Mouse (Mus musculus): ENCODE measurements around the gene Pck2. TPM values are rescaled to one million over a fixed set of nuclear protein-coding genes. Genes with fewer than 3 reads are reported as not detected.

Gene Pck2
- polyA plus RNA-seq, 1 experiment from 2014 or later: 23.6 TPM

DNA sequence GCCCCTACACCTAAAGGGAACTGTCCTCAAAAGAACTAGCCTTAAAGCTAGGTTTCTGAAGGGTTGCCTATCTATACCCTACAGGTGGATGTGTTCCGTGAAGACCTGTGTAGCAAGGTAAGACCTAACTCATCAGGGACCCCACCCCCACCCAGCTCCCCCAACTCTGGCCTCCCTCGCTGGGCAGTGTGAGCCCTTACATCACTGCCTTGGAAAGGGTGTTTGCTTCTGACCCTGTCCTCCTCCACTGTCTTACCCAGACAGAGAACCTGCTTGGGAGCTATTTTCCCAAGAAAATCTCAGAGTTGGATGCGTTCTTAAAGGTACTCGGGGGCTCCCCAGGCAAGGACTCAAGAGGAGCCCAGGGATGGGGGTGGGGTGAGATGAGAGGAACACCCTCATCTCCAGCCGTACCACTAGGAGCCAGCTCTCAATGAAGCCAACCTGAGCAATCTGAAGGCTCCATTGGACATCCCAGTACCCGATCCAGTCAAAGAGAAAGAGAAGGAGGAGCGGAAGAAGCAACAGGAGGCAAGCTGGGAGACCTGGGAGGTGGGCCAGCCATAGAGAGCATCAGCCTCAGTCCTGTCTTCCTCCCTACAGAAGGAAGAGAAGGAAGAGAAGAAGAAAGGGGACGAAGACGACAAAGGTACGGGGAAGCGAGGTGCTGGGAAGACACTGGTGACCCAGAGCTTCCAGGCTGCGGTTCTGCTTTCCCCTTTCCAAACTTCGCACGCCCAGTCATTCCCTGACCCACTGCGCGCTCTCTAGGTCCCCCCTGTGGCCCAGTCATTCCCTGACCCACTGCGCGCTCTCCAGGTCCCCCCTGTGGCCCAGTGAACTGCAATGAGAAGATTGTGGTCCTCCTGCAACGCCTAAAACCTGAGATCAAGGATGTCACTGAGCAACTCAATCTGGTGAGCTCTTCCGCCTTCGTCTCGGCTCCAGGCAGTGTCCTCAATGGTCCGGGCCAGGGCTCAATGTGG is 39.7 kb downstream of the Pck2 start:
- Histone ChIP-seq H3K9ac (no peak overlapping the region), H3K4me2 (replicated peaks) (no peak overlapping the region), H3K27me3 (peaks cover 3% of the 10 kb centered on the region), H3K4me3 (no peak overlapping the region), H3K27ac (no peak overlapping the region), H3K9me3 (replicated peaks) (no peaks in the 10 kb centered on the region), H3K36me3 (peaks cover 20% of the 10 kb centered on the region), H3K4me1 (peaks cover 16% of the 10 kb centered on the region)
- ATAC-seq (ENCODE audit: low FRiP score): no peak
- WGBS: 86% methylated on average over 23 of the region's 23 CpGs

GRCm38 (mm10) chr14:55580731-55581130 is 40.7 kb downstream of the Pck2 start:
- H3K4me2 ChIP-seq (replicated peaks): no peak overlapping the region
- WGBS: 95% methylated on average over 16 of the region's 16 CpGs
- no peak overlapping the region for H3K9ac ChIP-seq
- H3K4me1 ChIP-seq: peaks cover 19% of the 10 kb centered on the region
- no peak overlapping the region for H3K27ac ChIP-seq
- H3K9me3 ChIP-seq (replicated peaks): no peaks in the 10 kb centered on the region
- peaks cover 20% of the 10 kb centered on the region for H3K36me3 ChIP-seq
- H3K27me3 ChIP-seq: peaks cover 3% of the 10 kb centered on the region
- ATAC-seq (ENCODE audit: low FRiP score): no peak
- H3K4me3 ChIP-seq: no peak overlapping the region

- H3K9me3 ChIP-seq (replicated peaks): no peaks in the 10 kb centered on the region
- H3K27me3 ChIP-seq: peaks cover 3% of the 10 kb centered on the region
- H3K4me3 ChIP-seq: no peak overlapping the region
- peaks cover 19% of the 10 kb centered on the region for H3K4me1 ChIP-seq
- H3K27ac ChIP-seq: no peak overlapping the region; the same call in 1 of the 2 replicates
- no peak overlapping the region for H3K9ac ChIP-seq
- 78% methylated on average over 9 of the region's 9 CpGs for WGBS
- ATAC-seq (ENCODE audit: low FRiP score): no peak
- H3K4me2 ChIP-seq (replicated peaks): no peak overlapping the region
- peaks cover 24% of the 10 kb centered on the region for H3K36me3 ChIP-seq
Measured at GRCm38 (mm10) chr14:55581981-55582681, 42.1 kb downstream of the Pck2 start.

DNA sequence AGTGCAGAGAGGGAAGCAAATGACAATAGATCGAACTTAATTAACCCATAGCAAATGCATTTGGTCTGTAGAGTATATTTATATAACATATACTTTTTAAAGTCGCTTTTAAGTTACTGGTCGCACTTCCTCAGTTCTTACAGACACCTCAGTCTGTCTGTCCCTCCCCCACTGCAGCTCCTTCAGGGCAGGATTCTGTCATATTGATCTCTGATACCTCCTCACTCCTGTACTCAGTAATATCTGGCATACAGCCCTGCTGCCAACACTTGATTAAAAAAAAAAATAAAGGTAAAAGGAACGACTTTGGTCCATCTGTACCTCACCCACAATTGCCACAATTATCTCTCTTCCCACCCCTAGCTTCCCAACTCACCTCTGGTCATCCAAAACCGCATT is 44.2 kb downstream of the Pck2 start:
- Histone ChIP-seq H3K27me3 (peaks cover 3% of the 10 kb centered on the region), H3K27ac (no peak overlapping the region), H3K9me3 (replicated peaks) (no peaks in the 10 kb centered on the region), H3K4me3 (peak overlapping the region; percentile 43), H3K4me1 (peaks cover 9% of the 10 kb centered on the region; the same call in 1 of the 2 replicates), H3K4me2 (replicated peaks) (peak overlapping the region; percentile 75), H3K36me3 (peaks cover 35% of the 10 kb centered on the region), H3K9ac (peak overlapping the region; percentile 63; the same call in 1 of the 2 replicates)
- no peak for ATAC-seq (ENCODE audit: low FRiP score)
- WGBS: 38% methylated on average over 5 of the region's 5 CpGs

DNA sequence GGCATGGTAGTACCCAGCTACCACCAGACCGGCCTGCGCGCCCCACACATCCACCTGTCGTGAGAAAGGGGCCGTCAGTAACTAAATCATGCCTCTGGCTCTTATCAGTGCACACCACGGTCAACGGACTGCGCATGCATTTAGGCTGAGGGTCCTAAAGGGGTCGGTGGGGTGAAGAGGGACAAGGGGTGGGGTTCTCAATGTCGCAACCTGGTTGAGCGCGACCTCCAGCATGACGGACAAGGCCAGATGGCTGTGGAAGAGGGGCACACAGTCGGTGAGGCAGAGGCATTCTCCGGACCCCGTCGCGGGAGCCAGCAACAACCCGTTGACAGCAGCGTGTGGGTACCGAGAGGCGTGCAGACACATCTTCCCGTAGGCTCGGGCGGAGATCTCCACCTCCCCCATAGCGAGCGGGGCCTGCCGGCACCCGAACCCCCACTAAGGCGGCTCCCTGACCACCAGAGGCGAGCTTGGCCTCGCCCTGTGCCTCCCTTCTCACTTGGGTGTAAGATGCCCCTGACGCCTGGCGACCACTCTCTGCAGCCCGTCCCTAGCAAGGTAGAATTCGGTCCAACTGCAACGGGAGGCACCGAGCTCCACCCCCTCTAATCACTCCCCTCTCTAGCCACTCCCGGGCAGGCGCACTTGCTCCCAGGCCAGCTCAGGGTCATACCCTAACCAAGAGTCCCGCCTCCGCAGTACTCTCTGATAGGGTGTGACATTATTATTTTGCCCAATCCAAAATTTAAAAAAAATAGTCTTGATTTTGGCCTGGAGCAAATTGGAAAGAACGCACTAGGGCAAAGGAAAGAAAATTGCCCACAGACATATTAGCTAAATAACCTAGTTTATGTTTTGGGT is 44.9 kb downstream of the Pck2 start, which contains the start of gene Emc9:
Emc9 (minus strand) TSS at position 601 of the 864 bp plus-strand sequence.
- WGBS: 2% methylated on average over 43 of the region's 43 CpGs
- H3K9ac ChIP-seq: peak within 1 kb of the TSS; percentile 63
- peak; percentile 79 for ATAC-seq (ENCODE audit: low FRiP score)

DNA sequence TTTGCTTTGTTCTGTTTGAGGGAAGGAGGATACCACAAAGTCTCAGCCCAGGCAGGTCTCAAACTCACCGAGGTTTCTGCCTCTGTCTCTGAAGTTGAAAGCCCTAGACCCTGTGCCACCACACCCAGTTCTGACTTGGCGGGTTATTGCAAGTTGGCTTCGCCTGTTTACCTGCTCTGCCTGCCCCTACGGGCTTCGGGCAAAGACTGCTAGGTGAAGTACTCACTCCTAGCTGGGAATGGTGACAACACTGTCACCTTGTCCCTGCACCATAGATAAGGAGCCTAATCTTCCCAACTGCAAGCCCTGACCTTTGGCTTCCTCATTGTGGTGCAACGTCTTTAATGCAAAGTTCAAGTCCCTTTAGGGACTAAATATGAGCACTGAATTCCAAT is 45.5 kb downstream of the Pck2 start:
- Histone ChIP-seq H3K9me3 (replicated peaks) (no peaks in the 10 kb centered on the region), H3K27me3 (peaks cover 3% of the 10 kb centered on the region), H3K4me3 (peak overlapping the region; percentile 43; the same call in 1 of the 2 replicates), H3K4me1 (peaks cover 17% of the 10 kb centered on the region), H3K36me3 (peaks cover 27% of the 10 kb centered on the region), H3K27ac (no peak overlapping the region), H3K9ac (no peak overlapping the region), H3K4me2 (replicated peaks) (peak overlapping the region; percentile 75; the same call in 1 of the 2 replicates)
- no peak for ATAC-seq (ENCODE audit: low FRiP score)
- WGBS: 58% methylated on average over 6 of the region's 6 CpGs

More for the DNA sequence above, 44.9 kb downstream of the Pck2 start, which contains the start of gene Emc9:
- H3K36me3 ChIP-seq: peaks cover 33% of the 10 kb centered on the region
- H3K4me2 ChIP-seq (replicated peaks): peak within 1 kb of the TSS; percentile 75
- H3K27ac ChIP-seq: no peak within 1 kb of the TSS
- H3K4me1 ChIP-seq: peaks cover 11% of the 10 kb centered on the region
- H3K27me3 ChIP-seq: peaks cover 3% of the 10 kb centered on the region
- peak within 1 kb of the TSS; percentile 43 for H3K4me3 ChIP-seq
- H3K9me3 ChIP-seq (replicated peaks): no peaks in the 10 kb centered on the region

GRCm38 (mm10) chr14:55586149-55586548 is 46.1 kb downstream of the Pck2 start:
- H3K4me3 ChIP-seq: no peak overlapping the region
- H3K9me3 ChIP-seq (replicated peaks): no peaks in the 10 kb centered on the region
- peaks cover 21% of the 10 kb centered on the region for H3K36me3 ChIP-seq
- H3K4me2 ChIP-seq (replicated peaks): no peak overlapping the region
- WGBS: 93% methylated on average over 2 of the region's 2 CpGs
- H3K4me1 ChIP-seq: peaks cover 17% of the 10 kb centered on the region
- no peak overlapping the region for H3K9ac ChIP-seq
- ATAC-seq (ENCODE audit: low FRiP score): no peak
- H3K27me3 ChIP-seq: peaks cover 3% of the 10 kb centered on the region
- H3K27ac ChIP-seq: no peak overlapping the region

- Histone ChIP-seq H3K4me2 (replicated peaks) (no peak overlapping the region), H3K27me3 (peaks cover 3% of the 10 kb centered on the region), H3K9ac (no peak overlapping the region), H3K36me3 (peaks cover 15% of the 10 kb centered on the region), H3K4me1 (peaks cover 35% of the 10 kb centered on the region), H3K4me3 (no peak overlapping the region), H3K27ac (no peak overlapping the region), H3K9me3 (replicated peaks) (no peaks in the 10 kb centered on the region)
- 91% methylated on average over 5 of the region's 5 CpGs for WGBS
- ATAC-seq (ENCODE audit: low FRiP score): no peak
Measured at GRCm38 (mm10) chr14:55589271-55589670, 49.2 kb downstream of the Pck2 start.

DNA sequence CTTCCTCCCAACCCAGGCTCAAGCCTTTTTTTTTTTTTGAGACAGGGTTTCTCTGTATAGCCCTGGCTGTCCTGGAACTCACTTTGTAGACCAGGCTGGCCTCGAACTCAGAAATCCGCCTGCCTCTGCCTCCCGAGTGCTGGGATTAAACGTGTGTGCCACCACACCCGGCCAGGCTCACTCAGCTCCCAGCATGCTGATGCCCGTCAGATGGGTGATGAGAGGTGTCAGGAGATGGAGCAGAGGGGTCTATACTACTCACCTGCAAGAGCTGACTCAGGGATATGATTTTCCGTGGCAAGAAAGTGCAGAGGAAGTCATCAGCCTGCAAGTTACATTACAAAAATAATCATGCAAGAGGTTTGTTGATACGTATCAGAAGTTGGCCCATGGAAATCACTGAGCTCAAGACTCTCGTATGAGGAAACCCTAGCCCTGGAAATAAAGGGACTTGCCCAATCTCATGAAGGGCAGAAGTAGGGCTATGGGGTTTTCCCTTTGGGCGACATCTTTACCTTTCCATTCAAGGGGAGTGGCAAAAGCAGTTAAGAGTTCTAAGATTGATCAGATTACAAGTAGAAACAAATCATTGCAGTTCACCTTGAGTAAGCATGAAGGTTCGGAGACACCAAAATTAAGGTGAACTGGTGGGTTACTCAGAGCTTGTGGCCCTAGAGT is 49.8 kb downstream of the Pck2 start:
- peak overlapping the region; percentile 92 for H3K9ac ChIP-seq
- H3K4me1 ChIP-seq: peaks cover 29% of the 10 kb centered on the region
- peaks cover 21% of the 10 kb centered on the region for H3K36me3 ChIP-seq
- WGBS: 90% methylated on average over 11 of the region's 11 CpGs
- no peak overlapping the region for H3K27ac ChIP-seq
- no peaks in the 10 kb centered on the region for H3K27me3 ChIP-seq
- H3K9me3 ChIP-seq (replicated peaks): no peaks in the 10 kb centered on the region
- H3K4me2 ChIP-seq (replicated peaks): peak overlapping the region; percentile 98
- no peak for ATAC-seq (ENCODE audit: low FRiP score)
- H3K4me3 ChIP-seq: peak overlapping the region; percentile 91

DNA sequence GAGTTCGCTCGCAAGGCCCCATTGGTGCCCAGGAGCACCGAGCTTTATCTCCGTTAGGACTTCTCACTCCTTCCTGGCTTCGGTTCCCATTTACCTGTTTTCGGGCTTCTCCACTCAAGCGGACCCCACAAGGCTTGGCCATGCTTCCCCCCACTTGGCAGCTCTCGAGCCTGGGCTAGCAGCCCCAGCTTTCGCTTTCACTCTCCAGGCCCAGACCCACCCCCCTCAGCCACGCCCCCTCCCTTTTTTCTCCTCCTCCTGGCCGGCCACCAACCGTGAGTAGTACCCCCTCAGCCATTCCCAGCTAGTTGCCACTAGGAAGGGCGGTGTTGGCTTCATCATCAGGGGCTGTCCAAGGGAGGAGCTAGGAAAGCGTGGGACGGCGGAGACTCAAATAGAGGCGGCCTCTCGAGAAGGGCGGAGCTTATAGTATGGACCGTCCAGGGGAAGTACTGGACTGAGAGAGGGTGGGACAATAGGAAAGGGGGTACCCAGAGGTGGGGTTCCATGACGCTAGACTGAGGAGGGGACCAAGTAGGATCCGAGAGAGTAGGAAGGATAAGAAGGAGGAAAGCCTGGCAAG is 50.8 kb downstream of the Pck2 start, which contains the start of gene Psme2:
Psme2 (minus strand) TSS at position 366 of the 583 bp plus-strand sequence.
- Histone ChIP-seq H3K27ac (peak within 1 kb of the TSS; percentile 95), H3K36me3 (peaks cover 31% of the 10 kb centered on the region), H3K4me3 (peak within 1 kb of the TSS; percentile 91), H3K9me3 (replicated peaks) (no peaks in the 10 kb centered on the region), H3K4me2 (replicated peaks) (peak within 1 kb of the TSS; percentile 98), H3K9ac (peak within 1 kb of the TSS; percentile 92), H3K27me3 (no peaks in the 10 kb centered on the region), H3K4me1 (peaks cover 27% of the 10 kb centered on the region)
- ATAC-seq (ENCODE audit: low FRiP score): peak; percentile 97
- under 1% methylated on average over 22 of the region's 22 CpGs for WGBS
